Mouse (Mus musculus): ENCODE measurements around the gene Gpr15. TPM values are rescaled to one million over a fixed set of nuclear protein-coding genes. Genes with fewer than 3 reads are reported as not detected.

Gene Gpr15
- polyA plus RNA-seq, 1 experiment from 2014 or later = not detected

DNA sequence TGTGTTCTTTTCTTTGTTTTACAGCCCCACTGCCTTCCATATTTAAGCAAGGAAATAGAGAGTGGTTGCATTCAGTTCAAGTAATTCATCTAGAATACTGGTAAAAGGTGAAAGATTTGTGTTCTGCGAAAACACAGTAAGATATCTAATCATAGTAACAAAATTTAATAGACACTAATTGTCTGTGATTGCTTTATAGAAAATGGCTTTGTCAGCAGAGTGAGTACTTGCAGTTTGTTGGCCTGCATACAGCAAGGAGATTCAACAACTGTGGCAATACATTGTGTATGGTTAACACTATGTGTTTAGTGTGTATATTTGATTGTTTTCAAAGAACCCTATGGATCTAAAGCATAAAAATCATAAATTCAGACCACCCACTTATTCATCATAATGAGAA lies 5.7 kb downstream of the Gpr15 start:
- Histone ChIP-seq H3K27me3 (ENCODE audit: insufficient read depth, low read length) (no peaks in the 10 kb centered on the region), H3K9ac (replicated peaks) (no peak overlapping the region), H3K36me3 (replicated peaks; ENCODE audit: insufficient read depth, low read length) (no peaks in the 10 kb centered on the region), H3K4me2 (ENCODE audit: low read depth, low read length) (no peak overlapping the region), H3K27ac (ENCODE audit: low read depth) (no peak overlapping the region), H3K9me3 (ENCODE audit: low read length) (no peaks in the 10 kb centered on the region), H3K4me3 (ENCODE audit: low read depth, low read length) (no peak overlapping the region), H3K4me1 (ENCODE audit: insufficient read depth) (no peaks in the 10 kb centered on the region)
- WGBS (ENCODE audit: insufficient replicate concordance) = 85% methylated on average over 1 of the region's 1 CpGs
- ATAC-seq (no peak), DNase-seq (no peak)
- TF ChIP-seq EP300 (IDR thresholded peaks at IDR 0.05; ENCODE audit: low read depth) (no peak), CTCF (IDR thresholded peaks at IDR 0.05; ENCODE audit: low read depth) (no peak)

GRCm38 (mm10) chr16:58712221-58712620 lies 6.6 kb downstream of the Gpr15 start:
- H3K9me3 ChIP-seq (ENCODE audit: low read length) = no peaks in the 10 kb centered on the region
- no peak overlapping the region for H3K27ac ChIP-seq (ENCODE audit: low read depth)
- 48% methylated on average over 8 of the region's 8 CpGs for WGBS (ENCODE audit: insufficient replicate concordance)
- DNase-seq (no peak), ATAC-seq (no peak)
- peak overlapping the region; percentile 26; the same call in 1 of the 2 replicates for H3K9ac ChIP-seq (replicated peaks)
- TF ChIP-seq CTCF (IDR thresholded peaks at IDR 0.05; ENCODE audit: low read depth) (no peak), EP300 (IDR thresholded peaks at IDR 0.05; ENCODE audit: low read depth) (no peak)
- H3K4me3 ChIP-seq (ENCODE audit: low read depth, low read length) = no peak overlapping the region
- H3K27me3 ChIP-seq (ENCODE audit: insufficient read depth, low read length) = no peaks in the 10 kb centered on the region
- H3K4me2 ChIP-seq (ENCODE audit: low read depth, low read length) = peak overlapping the region; percentile 42; the same call in 1 of the 2 replicates
- no peaks in the 10 kb centered on the region for H3K36me3 ChIP-seq (replicated peaks; ENCODE audit: insufficient read depth, low read length)
- no peaks in the 10 kb centered on the region for H3K4me1 ChIP-seq (ENCODE audit: insufficient read depth)

DNA sequence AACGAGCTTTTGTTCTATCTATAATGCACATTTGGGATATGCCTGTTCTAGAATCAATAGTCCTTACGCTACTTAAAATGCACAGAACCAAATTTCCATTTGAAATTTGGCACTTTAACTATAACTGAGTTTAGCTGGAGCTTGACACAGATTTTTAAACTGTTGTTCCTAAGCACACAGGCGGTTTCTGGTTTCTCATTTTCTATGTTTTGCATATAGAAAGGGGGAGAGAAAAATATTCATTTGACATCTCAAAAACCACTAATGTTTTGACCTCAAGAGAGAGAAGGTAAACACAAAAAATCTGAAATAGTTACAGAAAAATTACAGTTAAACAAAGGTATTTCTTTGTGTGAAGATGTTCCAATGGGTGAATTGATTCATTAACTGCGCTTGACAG lies 9.3 kb downstream of the Gpr15 start:
- Histone ChIP-seq H3K9me3 (ENCODE audit: low read length) (no peaks in the 10 kb centered on the region), H3K4me3 (ENCODE audit: low read depth, low read length) (no peak overlapping the region), H3K36me3 (replicated peaks; ENCODE audit: insufficient read depth, low read length) (no peaks in the 10 kb centered on the region), H3K27me3 (ENCODE audit: insufficient read depth, low read length) (no peaks in the 10 kb centered on the region), H3K4me2 (ENCODE audit: low read depth, low read length) (no peak overlapping the region), H3K27ac (ENCODE audit: low read depth) (no peak overlapping the region), H3K9ac (replicated peaks) (no peak overlapping the region), H3K4me1 (ENCODE audit: insufficient read depth) (no peaks in the 10 kb centered on the region)
- ATAC-seq (no peak), DNase-seq (no peak)
- TF ChIP-seq EP300 (IDR thresholded peaks at IDR 0.05; ENCODE audit: low read depth) = no peak
- TF ChIP-seq CTCF (IDR thresholded peaks at IDR 0.05; ENCODE audit: low read depth) = no peak
- WGBS (ENCODE audit: insufficient replicate concordance) = 74% methylated on average over 4 of the region's 4 CpGs

- Histone ChIP-seq H3K4me3 (ENCODE audit: low read depth, low read length) (no peak overlapping the region), H3K36me3 (replicated peaks; ENCODE audit: insufficient read depth, low read length) (no peaks in the 10 kb centered on the region), H3K9ac (replicated peaks) (no peak overlapping the region), H3K27ac (ENCODE audit: low read depth) (no peak overlapping the region), H3K27me3 (ENCODE audit: insufficient read depth, low read length) (no peaks in the 10 kb centered on the region), H3K4me2 (ENCODE audit: low read depth, low read length) (no peak overlapping the region), H3K4me1 (ENCODE audit: insufficient read depth) (no peaks in the 10 kb centered on the region), H3K9me3 (ENCODE audit: low read length) (no peaks in the 10 kb centered on the region)
- no peak for DNase-seq
- ATAC-seq = no peak
- WGBS (ENCODE audit: insufficient replicate concordance) = 69% methylated on average over 3 of the region's 3 CpGs
- TF ChIP-seq CTCF (IDR thresholded peaks at IDR 0.05; ENCODE audit: low read depth) (no peak), EP300 (IDR thresholded peaks at IDR 0.05; ENCODE audit: low read depth) (no peak)
Observed at GRCm38 (mm10) chr16:58708601-58709475, 10.0 kb downstream of the Gpr15 start.

GRCm38 (mm10) chr16:58707276-58707905 lies 11.5 kb downstream of the Gpr15 start:
- Histone ChIP-seq H3K9me3 (ENCODE audit: low read length) (no peaks in the 10 kb centered on the region), H3K27ac (ENCODE audit: low read depth) (no peak overlapping the region), H3K4me2 (ENCODE audit: low read depth, low read length) (no peak overlapping the region), H3K36me3 (replicated peaks; ENCODE audit: insufficient read depth, low read length) (no peaks in the 10 kb centered on the region), H3K4me3 (ENCODE audit: low read depth, low read length) (no peak overlapping the region), H3K4me1 (ENCODE audit: insufficient read depth) (no peaks in the 10 kb centered on the region), H3K27me3 (ENCODE audit: insufficient read depth, low read length) (0 out of 2 replicates have a peak, but pooled peaks cover 2% of the 10 kb centered on the region), H3K9ac (replicated peaks) (no peak overlapping the region)
- WGBS (ENCODE audit: insufficient replicate concordance) = 84% methylated on average over 4 of the region's 4 CpGs
- ATAC-seq (no peak), DNase-seq (no peak)
- TF ChIP-seq CTCF (IDR thresholded peaks at IDR 0.05; ENCODE audit: low read depth) = no peak
- no peak for TF ChIP-seq EP300 (IDR thresholded peaks at IDR 0.05; ENCODE audit: low read depth)

DNA sequence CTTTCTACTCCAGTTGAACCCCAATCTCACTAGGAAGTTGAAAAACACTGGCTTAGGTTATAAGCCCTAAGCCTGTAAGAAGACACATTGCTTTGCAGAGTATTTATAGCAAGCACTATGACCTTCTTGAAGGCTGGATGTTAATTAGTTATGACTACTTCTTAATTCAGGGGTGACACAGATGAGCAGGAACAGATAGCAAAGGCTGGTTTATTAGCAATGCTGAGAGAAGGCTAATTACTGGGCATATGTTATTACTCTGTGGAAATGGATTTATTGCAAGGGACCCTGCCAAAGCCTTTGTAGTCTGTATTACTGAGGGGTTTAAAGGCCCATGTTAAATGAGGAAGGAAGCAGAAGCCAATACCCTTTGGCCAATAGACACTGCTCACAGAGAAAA lies 13.9 kb downstream of the Gpr15 start:
- Histone ChIP-seq H3K9me3 (ENCODE audit: low read length) (no peaks in the 10 kb centered on the region), H3K27ac (ENCODE audit: low read depth) (no peak overlapping the region), H3K4me1 (ENCODE audit: insufficient read depth) (no peaks in the 10 kb centered on the region), H3K4me2 (ENCODE audit: low read depth, low read length) (no peak overlapping the region), H3K27me3 (ENCODE audit: insufficient read depth, low read length) (0 out of 2 replicates have a peak, but pooled peaks cover 5% of the 10 kb centered on the region), H3K9ac (replicated peaks) (no peak overlapping the region), H3K36me3 (replicated peaks; ENCODE audit: insufficient read depth, low read length) (no peaks in the 10 kb centered on the region), H3K4me3 (ENCODE audit: low read depth, low read length) (no peak overlapping the region)
- TF ChIP-seq EP300 (IDR thresholded peaks at IDR 0.05; ENCODE audit: low read depth) (no peak), CTCF (IDR thresholded peaks at IDR 0.05; ENCODE audit: low read depth) (no peak)
- DNase-seq (no peak), ATAC-seq (no peak)

All from liver, postnatal 0 days (tissue).